Mouse (Mus musculus): ENCODE measurements around the gene Stxbp1. TPM values are rescaled to one million over a fixed set of nuclear protein-coding genes. Genes with fewer than 3 reads are reported as not detected.

Stxbp1 gene
- polyA plus RNA-seq, 1 experiment: 9.4 TPM

- no peak for DNase-seq (ENCODE audit: low read depth, low spot score)
Observed at GRCm38 (mm10) chr2:32846101-32846804, 792 bp downstream of the Stxbp1 start.

DNA sequence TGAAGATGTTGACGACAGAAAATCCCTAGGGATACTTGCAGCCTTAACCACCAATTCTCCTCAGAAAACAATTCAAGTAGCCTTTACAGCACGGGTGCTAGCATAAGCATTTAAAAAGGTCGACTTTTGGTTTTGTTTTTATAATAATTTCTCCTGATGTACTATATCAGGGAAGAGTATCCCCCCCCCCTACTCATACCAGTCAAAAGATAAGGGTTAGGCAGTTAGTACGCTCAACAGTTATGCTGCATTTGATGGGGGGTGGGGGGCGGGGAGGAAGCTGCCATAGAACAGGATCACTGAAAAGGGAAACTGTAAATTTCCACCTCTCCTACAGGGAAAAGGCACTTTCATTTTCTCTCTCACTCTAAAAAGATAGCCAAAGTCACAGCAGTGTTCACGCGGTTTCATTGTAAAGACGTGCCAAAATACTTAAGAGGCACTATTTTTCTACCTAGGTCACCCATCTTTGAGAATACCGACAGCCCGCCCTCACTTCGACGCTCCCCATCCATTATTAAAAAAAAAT, 1.4 kb downstream of the Stxbp1 start:
- 10% methylated on average over 12 of the region's 12 CpGs for WGBS
- DNase-seq (ENCODE audit: low read depth, low spot score): no peak

More at GRCm38 (mm10) chr2:32846101-32846804, 792 bp downstream of the Stxbp1 start:
- WGBS: under 1% methylated on average over 33 of the region's 33 CpGs

GRCm38 (mm10) chr2:32842558-32842957, 4.5 kb downstream of the Stxbp1 start:
- DNase-seq (ENCODE audit: low read depth, low spot score): no peak
- 34% methylated on average over 4 of the region's 4 CpGs for WGBS

- WGBS: 51% methylated on average over 5 of the region's 5 CpGs
- no peak for DNase-seq (ENCODE audit: low read depth, low spot score)
Observed at GRCm38 (mm10) chr2:32841099-32841498, 5.9 kb downstream of the Stxbp1 start.

DNA sequence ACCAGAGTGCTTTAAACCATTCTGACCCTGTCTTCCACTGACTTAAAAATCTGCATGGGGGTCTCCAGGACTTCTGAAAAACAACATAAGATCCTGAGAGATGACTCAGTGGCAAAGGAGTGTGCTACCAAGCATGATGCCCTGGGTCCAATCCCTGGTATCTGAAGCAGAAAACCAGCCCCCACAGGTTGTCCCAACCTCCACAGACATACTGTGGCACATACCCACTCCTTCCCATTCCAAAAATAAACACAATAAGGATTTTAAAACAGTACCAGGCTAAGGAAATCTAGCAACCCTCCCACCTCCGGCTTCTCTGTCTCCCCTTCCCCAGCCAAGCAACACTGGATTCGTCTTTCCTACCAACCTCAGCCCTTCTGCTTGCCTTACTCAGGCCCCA, 7.8 kb downstream of the Stxbp1 start:
- WGBS: 77% methylated on average over 2 of the region's 2 CpGs
- DNase-seq (ENCODE audit: low read depth, low spot score): no peak

DNA sequence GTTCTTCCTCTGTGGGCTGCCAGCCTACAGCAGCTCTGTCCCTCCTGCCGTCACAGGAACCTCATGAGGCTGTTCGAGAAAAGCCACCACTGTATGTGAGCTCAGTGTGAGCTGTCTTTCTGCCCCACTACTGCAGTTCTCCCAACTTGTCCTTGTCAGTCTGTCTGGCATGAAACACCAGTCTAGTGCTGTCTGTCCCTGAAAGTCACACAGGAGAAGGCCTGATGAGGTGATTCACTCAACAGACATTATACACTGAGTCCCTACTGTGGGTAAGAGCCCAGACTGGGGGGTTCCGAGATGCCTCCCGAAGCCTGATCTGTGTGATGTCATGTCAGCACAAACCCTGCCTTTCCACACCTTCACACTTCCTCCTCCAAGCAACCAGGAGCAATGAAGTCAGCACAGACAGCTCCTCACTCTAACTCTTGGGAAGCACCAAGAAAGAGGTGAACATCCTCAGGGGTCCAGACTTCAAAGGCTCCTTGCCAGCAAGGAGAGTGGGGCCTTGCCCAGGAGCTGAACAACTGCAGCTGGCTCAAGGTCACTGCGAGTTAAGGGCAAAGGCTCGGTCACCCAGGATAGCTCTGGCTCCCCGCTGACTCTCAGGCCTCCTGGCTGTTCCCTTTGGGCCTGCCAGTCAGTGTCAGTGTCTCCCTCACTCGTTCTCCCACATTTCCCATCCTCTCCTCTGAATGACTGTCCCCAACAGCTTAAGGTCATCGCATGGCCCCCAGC, 8.7 kb downstream of the Stxbp1 start:
- 73% methylated on average over 9 of the region's 9 CpGs for WGBS

DNA sequence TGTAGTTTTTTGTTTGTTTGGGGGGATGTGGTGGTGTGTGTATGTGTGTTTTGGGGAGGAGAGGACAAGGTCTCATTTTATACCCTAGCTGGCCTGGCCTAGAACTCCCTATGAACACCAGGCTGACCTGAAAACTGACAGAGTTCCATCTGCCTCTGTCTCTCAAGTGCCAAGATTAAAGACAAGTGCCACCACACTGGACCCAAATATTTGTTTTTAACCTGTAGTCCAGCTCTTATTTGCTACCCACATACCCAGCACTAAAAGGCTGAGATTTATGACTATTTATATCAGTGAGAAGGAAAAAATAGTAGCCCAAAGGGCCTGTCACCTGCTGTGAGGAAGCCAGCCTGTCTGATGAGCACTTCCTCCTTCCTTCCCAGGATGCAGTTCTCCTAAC, 11.5 kb downstream of the Stxbp1 start:
- no peak for DNase-seq (ENCODE audit: low read depth, low spot score)

More for the DNA sequence above, 8.7 kb downstream of the Stxbp1 start:
- DNase-seq (ENCODE audit: low read depth, low spot score): no peak

- no peak for DNase-seq (ENCODE audit: low read depth, low spot score)
- WGBS: 9% methylated on average over 7 of the region's 7 CpGs
Observed at GRCm38 (mm10) chr2:32834496-32834895, 12.5 kb downstream of the Stxbp1 start.

- 81% methylated on average over 11 of the region's 11 CpGs for WGBS
- no peak for DNase-seq (ENCODE audit: low read depth, low spot score)
Observed at GRCm38 (mm10) chr2:32828979-32829676, 17.9 kb downstream of the Stxbp1 start.

DNA sequence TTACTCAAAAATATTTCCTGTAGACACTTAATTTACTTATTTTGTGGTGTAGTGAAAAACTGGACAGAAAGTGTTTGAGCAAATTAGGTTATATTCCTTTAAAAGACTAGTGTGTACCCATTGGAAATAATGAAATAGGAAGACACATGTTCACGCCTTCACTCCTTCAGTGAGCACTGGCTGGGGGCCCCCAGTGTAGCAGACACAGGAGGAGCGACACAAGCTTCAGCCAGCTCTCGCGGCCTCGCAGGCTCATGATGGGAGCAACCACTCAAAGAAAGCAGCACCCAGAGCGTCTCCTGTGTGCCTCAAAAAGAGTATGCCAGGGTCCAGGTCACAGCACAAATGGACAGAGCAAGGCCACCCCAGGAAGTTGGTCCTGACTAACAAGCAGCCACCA, 21.2 kb downstream of the Stxbp1 start:
- no peak for DNase-seq (ENCODE audit: low read depth, low spot score)
- 91% methylated on average over 6 of the region's 6 CpGs for WGBS

- DNase-seq (ENCODE audit: low read depth, low spot score): no peak
- WGBS: 75% methylated on average over 1 of the region's 1 CpGs
Observed at GRCm38 (mm10) chr2:32824778-32825177, 22.3 kb downstream of the Stxbp1 start.

GRCm38 (mm10) chr2:32824181-32824580, 22.9 kb downstream of the Stxbp1 start:
- 67% methylated on average over 8 of the region's 8 CpGs for WGBS
- DNase-seq (ENCODE audit: low read depth, low spot score): no peak

GRCm38 (mm10) chr2:32823579-32824154, 23.4 kb downstream of the Stxbp1 start:
- 90% methylated on average over 8 of the region's 8 CpGs for WGBS
- DNase-seq (ENCODE audit: low read depth, low spot score): no peak

- DNase-seq (ENCODE audit: low read depth, low spot score): no peak
- WGBS: 73% methylated on average over 11 of the region's 11 CpGs
Observed at GRCm38 (mm10) chr2:32823153-32823552, 23.9 kb downstream of the Stxbp1 start.

- WGBS: 91% methylated on average over 6 of the region's 6 CpGs
- DNase-seq (ENCODE audit: low read depth, low spot score): no peak
Observed at GRCm38 (mm10) chr2:32822643-32823042, 24.4 kb downstream of the Stxbp1 start.

DNA sequence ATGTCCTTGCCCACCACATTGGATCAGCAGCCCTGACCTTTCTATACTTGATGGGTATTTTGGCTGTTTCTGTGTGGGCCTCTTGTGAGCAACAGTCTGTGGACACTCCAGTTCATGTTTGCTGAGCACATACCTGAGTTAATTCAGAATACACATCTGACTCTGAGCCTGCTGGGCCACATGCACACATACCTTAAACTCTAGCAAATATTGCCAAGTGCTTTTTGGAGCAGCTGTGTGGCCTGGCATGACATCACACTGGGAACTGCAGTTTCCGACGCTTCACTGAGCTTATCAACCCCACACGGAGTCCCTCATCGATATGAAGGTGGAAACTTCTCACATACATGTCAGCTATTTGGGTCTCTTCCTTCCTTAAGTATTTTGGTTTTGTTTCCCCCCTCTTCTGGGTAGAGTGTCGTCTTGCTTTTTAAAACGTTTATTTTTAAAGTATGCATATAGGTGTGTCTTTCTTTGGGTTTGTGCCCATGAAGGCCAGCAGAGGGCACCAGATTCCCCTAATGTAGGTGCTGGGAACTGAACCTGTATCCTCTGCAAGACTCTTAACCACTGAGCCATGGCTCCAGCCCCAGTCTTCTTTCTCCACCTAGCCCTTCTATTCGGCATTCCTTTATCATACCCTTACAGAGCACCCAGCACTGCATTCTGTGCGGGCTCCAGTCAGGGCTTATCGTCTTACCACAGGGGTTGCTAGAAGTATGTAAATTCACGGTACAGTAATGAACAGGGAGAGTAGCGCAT, 25.8 kb downstream of the Stxbp1 start:
- DNase-seq (ENCODE audit: low read depth, low spot score): no peak
- WGBS: 64% methylated on average over 11 of the region's 11 CpGs

DNA sequence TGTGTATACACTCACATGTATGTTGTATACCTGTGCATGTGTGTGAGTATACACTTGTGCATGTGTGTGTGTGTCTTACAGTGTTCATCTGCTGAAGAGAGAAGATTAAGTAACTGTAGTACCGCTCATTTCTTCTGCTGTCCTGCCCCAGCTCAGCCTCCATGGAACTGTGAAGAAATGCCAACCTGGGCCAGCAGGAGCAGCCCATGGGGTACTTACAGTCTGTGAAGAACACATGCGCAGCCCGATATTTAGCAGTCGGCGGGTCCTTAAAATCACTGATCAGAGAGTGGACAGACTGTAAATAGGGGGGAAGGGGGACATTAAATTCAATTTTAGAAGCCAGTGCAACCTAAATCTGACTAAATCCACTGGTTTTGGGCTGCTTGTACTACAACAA, 28.8 kb downstream of the Stxbp1 start:
- 99% methylated on average over 5 of the region's 5 CpGs for WGBS
- no peak for DNase-seq (ENCODE audit: low read depth, low spot score)

GRCm38 (mm10) chr2:32817589-32817988, 29.5 kb downstream of the Stxbp1 start:
- 61% methylated on average over 7 of the region's 7 CpGs for WGBS
- DNase-seq (ENCODE audit: low read depth, low spot score): no peak

- no peak for DNase-seq (ENCODE audit: low read depth, low spot score)
- WGBS: 18% methylated on average over 17 of the region's 17 CpGs
Observed at GRCm38 (mm10) chr2:32816946-32817581, 30.0 kb downstream of the Stxbp1 start.

Data from large intestine, adult 2 months (tissue).